Mouse (Mus musculus) ES-Bruce4 (cell line): ENCODE measurements around the gene Rap1a.

ENCODE experiments used
- CTCF ChIP-seq: IDR thresholded peaks from one replicate; pipeline ENCODE4 v1.8.1; 2011; ENCODE audit warnings: low read depth, low read length
- EP300 ChIP-seq: IDR thresholded peaks from 2 replicates; pipeline ENCODE4 v1.6.1; 2011; ENCODE audit warnings: low read depth, low read length; ENCODE audit not compliant: insufficient read depth
- POLR2A ChIP-seq: IDR thresholded peaks from one replicate; pipeline ENCODE4 v1.8.1; 2011; ENCODE audit warnings: low read length; ENCODE audit not compliant: insufficient read depth

- TF ChIP-seq POLR2A (no peak), CTCF (no peak), EP300 (no peak)
Measured at GRCm38 (mm10) chr3:105688536-105688935, 112.6 kb downstream of the Rap1a start.
